Mouse (Mus musculus): ENCODE results near the gene Zmynd8.

The Zmynd8 gene

GRCm38 (mm10) chr2:165898202-165899194 lies at the start of gene Zmynd8:
Gene Zmynd8 (minus strand): TSS chr2:165899016.
- DNase-seq (ENCODE audit: low spot score) = no peak

GRCm38 (mm10) chr2:165948007-165948406 lies 49.2 kb upstream of the Zmynd8 start:
- no peak for DNase-seq (ENCODE audit: low spot score)

GRCm38 (mm10) chr2:165946046-165946564 lies 47.3 kb upstream of the Zmynd8 start:
- no peak for DNase-seq (ENCODE audit: low spot score)

- DNase-seq (ENCODE audit: low spot score) = no peak
Measured at GRCm38 (mm10) chr2:165944576-165945351, 45.9 kb upstream of the Zmynd8 start.

GRCm38 (mm10) chr2:165943113-165943512 lies 44.3 kb upstream of the Zmynd8 start:
- DNase-seq (ENCODE audit: low spot score) = no peak

- DNase-seq (ENCODE audit: low spot score) = peak; percentile 62
Measured at GRCm38 (mm10) chr2:165936106-165936505, 37.3 kb upstream of the Zmynd8 start.

- no peak for DNase-seq (ENCODE audit: low spot score)
Measured at GRCm38 (mm10) chr2:165927705-165928104, 28.9 kb upstream of the Zmynd8 start.

- DNase-seq (ENCODE audit: low spot score) = no peak
Measured at GRCm38 (mm10) chr2:165926191-165926590, 27.4 kb upstream of the Zmynd8 start.

GRCm38 (mm10) chr2:165925144-165925543 lies 26.3 kb upstream of the Zmynd8 start:
- no peak for DNase-seq (ENCODE audit: low spot score)

GRCm38 (mm10) chr2:165924695-165925094 lies 25.9 kb upstream of the Zmynd8 start:
- no peak for DNase-seq (ENCODE audit: low spot score)

GRCm38 (mm10) chr2:165923715-165924114 lies 24.9 kb upstream of the Zmynd8 start:
- DNase-seq (ENCODE audit: low spot score) = no peak

- no peak for DNase-seq (ENCODE audit: low spot score)
Measured at GRCm38 (mm10) chr2:165922994-165923393, 24.2 kb upstream of the Zmynd8 start.

GRCm38 (mm10) chr2:165922047-165922728 lies 23.4 kb upstream of the Zmynd8 start:
- no peak for DNase-seq (ENCODE audit: low spot score)

- peak; percentile 81 for DNase-seq (ENCODE audit: low spot score)
Measured at GRCm38 (mm10) chr2:165914298-165914697, 15.5 kb upstream of the Zmynd8 start.

GRCm38 (mm10) chr2:165913073-165913472 lies 14.3 kb upstream of the Zmynd8 start:
- no peak for DNase-seq (ENCODE audit: low spot score)

GRCm38 (mm10) chr2:165909731-165910130 lies 10.9 kb upstream of the Zmynd8 start:
- no peak for DNase-seq (ENCODE audit: low spot score)

- DNase-seq (ENCODE audit: low spot score) = no peak
Measured at GRCm38 (mm10) chr2:165907199-165907598, 8.4 kb upstream of the Zmynd8 start.

GRCm38 (mm10) chr2:165906332-165906945 lies 7.6 kb upstream of the Zmynd8 start:
- no peak for DNase-seq (ENCODE audit: low spot score)

GRCm38 (mm10) chr2:165901127-165901384 lies 2.2 kb upstream of the Zmynd8 start:
- no peak for DNase-seq (ENCODE audit: low spot score)

GRCm38 (mm10) chr2:165900351-165901126 lies 1.7 kb upstream of the Zmynd8 start:
- DNase-seq (ENCODE audit: low spot score) = no peak

- no peak for DNase-seq (ENCODE audit: low spot score)
Measured at GRCm38 (mm10) chr2:165899923-165900322, 1.1 kb upstream of the Zmynd8 start.
